Mouse (Mus musculus) ovary, adult 18-20 months (tissue): ENCODE measurements around the gene Nck2.

Experiments used
- DNase-seq: peaks from one replicate; pipeline ENCODE4 v3.0.0; 2022; ENCODE audit warnings: low spot score, mixed read lengths

Nck2 gene

GRCm38 (mm10) chr1:43571105-43571504 is 126.7 kb downstream of the Nck2 start:
- no peak for DNase-seq

DNA sequence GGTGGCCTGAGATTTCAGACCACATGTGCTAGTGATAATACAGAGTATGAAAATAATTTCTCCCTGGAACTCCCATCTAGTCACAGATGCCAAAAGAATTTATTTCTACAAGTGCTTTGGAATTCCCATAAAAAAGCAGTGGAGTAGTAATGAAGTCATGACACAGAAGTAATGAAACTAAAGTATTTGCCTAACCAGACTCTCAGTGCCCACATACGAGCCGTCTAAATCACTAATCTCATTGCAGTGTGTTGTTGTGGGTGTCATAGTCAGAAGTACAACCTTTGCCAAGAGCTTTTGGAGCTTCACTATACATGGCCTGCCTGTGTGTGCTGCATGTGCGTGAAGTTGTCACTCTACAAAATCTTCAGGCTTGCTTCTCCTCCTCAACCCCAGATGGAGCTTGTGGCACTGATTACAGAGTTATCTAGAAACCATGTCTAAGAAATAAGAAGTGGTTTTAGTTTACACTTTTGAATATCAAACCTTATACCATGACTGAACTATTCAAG is 130.5 kb downstream of the Nck2 start:
- no peak for DNase-seq

- DNase-seq, result no peak
Observed at GRCm38 (mm10) chr1:43577371-43577770, 133.0 kb downstream of the Nck2 start.

GRCm38 (mm10) chr1:43583564-43583963 is 139.2 kb downstream of the Nck2 start:
- DNase-seq, result no peak

DNA sequence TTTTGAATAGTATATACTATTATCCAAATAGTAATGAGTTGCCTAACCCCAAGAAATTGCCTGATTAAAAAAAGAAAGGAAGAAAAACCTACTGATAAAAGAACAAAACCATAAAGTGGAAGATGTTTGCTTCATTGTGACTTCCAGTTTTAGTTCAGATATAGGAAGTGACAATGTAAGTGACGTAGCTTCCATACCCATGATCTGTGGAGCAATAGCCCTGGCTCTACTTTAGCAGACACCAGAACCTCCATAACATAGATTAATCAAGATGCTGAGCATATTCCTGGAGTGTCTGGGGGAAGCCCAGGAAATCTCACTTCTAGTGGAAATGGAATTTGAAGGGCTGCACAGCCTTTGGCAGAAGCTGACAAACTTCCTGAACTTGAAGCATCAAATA is 144.6 kb downstream of the Nck2 start:
- no peak for DNase-seq

DNA sequence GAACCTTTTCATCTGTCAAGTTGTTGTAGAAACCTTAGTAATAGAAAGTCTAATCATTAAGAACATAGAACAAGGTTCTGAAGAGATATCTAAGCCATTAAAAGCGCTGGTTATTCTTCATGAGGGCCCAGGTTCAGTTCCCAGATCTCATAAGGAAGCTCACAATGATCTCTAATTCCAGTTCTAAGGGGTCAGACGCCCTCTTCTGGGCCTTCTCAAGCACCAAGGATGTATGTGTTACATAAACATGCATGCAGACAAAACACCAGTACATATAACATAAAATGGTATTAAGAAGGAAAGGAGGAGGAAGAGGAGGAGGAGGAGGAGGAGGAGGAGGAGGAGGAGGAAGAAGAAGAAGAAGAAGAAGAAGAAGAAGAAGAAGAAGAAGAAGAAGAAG is 145.5 kb downstream of the Nck2 start:
- no peak for DNase-seq

DNA sequence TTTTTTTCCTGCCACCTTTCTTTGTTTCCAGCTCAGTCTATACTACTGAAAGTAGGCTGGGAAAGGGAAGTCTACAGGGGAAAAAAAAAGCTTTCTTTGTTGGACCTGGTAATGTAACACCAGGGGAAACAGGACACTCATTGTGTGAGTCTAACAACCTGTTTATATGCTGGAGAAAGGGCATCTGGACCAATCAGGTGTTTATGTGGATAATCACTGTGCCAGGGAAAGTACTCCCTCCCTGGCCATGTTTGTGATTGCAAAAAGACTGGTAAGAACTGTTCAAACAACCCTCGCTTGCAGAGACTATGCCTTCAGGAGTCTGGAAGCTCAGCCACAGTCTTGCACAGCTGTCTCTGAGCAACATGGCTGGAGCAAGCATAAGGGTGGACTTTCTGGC is 146.3 kb downstream of the Nck2 start:
- no peak for DNase-seq

GRCm38 (mm10) chr1:43593069-43593468 is 148.7 kb downstream of the Nck2 start:
- DNase-seq, result no peak

GRCm38 (mm10) chr1:43594738-43595137 is 150.4 kb downstream of the Nck2 start:
- DNase-seq, result no peak

GRCm38 (mm10) chr1:43597731-43598130 is 153.4 kb downstream of the Nck2 start:
- no peak for DNase-seq

GRCm38 (mm10) chr1:43599483-43599882 is 155.1 kb downstream of the Nck2 start:
- DNase-seq, result no peak

DNA sequence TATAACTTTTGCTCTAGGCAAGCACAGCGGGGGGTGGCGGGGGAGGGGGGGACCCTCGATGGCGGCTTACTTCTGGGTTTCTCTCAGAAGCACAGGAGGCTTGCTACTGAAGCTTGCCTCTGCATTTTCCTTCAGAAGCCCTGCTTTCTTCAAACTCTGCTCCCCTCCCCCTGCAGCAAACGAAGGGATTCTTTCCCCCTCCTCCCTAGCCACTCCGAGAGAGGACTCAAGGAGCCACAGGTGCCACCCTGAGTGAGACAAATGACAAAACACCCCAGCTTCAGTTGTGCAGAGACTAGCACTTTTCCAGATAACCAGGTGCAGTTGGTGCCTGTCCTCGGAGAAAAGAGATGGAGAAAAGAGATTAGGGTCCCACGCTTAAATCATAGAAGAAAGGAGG is 156.7 kb downstream of the Nck2 start:
- DNase-seq, result no peak

DNA sequence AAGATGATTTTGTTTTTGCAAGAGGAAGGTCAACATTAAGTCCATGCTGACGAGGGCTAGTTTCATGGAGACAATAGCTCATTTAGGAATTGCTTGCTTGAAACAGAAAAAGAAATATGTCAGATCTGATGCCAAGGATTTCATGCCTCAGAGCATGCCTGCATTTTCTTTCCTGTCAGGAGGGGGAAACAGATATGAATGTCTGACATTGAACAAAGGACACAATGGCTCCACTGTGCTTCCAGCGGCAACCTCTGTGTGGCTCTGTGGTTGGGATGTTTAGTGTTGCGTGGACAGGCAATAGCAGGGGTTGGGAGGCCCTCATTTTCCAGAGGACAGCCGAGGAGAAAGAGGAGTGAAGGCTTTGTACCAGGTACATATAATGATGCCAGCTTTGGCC is 171.6 kb downstream of the Nck2 start:
- DNase-seq, result no peak
